Mouse (Mus musculus) myocyte (in vitro differentiated cells): ENCODE results near the gene Tulp3. TPM values are rescaled to one million over a fixed set of nuclear protein-coding genes. Genes with fewer than 3 reads are reported as not detected.

Experiments
- H3K27me3 ChIP-seq: one replicate; pipeline ENCODE4 v1.6.1; 2011; ENCODE audit not compliant: control insufficient read depth, insufficient read depth, insufficient read length
- H3K36me3 ChIP-seq: one replicate; pipeline ENCODE4 v1.6.1; 2011; ENCODE audit not compliant: control insufficient read depth, insufficient read depth
- H3K4me2 ChIP-seq: one replicate; pipeline ENCODE4 v1.6.1; 2011; ENCODE audit warnings: low read depth, control low read depth
- H3K4me3 ChIP-seq: one replicate; pipeline ENCODE4 v1.5.1; 2011; ENCODE audit warnings: mild to moderate bottlenecking, control low read depth, moderate library complexity
- H3K79me2 ChIP-seq: one replicate; pipeline ENCODE4 v1.6.1; 2011; ENCODE audit not compliant: control insufficient read depth, insufficient read depth
- H3ac ChIP-seq: one replicate; pipeline ENCODE4 v1.6.1; 2011; ENCODE audit not compliant: control insufficient read depth, insufficient read length
- CEBPB ChIP-seq: IDR thresholded peaks from 2 replicates; pipeline ENCODE4 v1.6.1; 2011; ENCODE audit warnings: mild to moderate bottlenecking, moderate library complexity; ENCODE audit not compliant: poor library complexity, insufficient read depth, severe bottlenecking
- E2F4 ChIP-seq: IDR thresholded peaks from one replicate; pipeline ENCODE4 v1.6.1; 2011; ENCODE audit warnings: mild to moderate bottlenecking, control low read depth, moderate library complexity; ENCODE audit not compliant: insufficient read depth
- MAX ChIP-seq: IDR thresholded peaks from one replicate; pipeline ENCODE4 v1.6.1; 2011; ENCODE audit warnings: low read depth, mild to moderate bottlenecking, control low read depth
- MYOD1 ChIP-seq, 3 experiments: IDR thresholded peaks; one replicate each; pipeline ENCODE4 v1.6.1; 2011; ENCODE audit warnings: control low read depth in 2 of 3, low read depth in 2 of 3, mild to moderate bottlenecking in 2 of 3, moderate library complexity in 1 of 3; ENCODE audit not compliant: insufficient read length in 2 of 3, control insufficient read depth in 1 of 3
- MYOG ChIP-seq, 3 experiments: IDR thresholded peaks; one replicate each; pipeline ENCODE4 v1.6.1; 2011; ENCODE audit warnings: control low read depth in 2 of 3, low read depth in 2 of 3, mild to moderate bottlenecking in 2 of 3; ENCODE audit not compliant: insufficient read length in 2 of 3, control insufficient read depth in 1 of 3, insufficient read depth in 1 of 3
- POLR2A ChIP-seq: IDR thresholded peaks from one replicate; pipeline ENCODE4 v1.6.1; 2011; ENCODE audit warnings: low read depth, mild to moderate bottlenecking, control low read depth, moderate library complexity; ENCODE audit not compliant: insufficient read length
- POLR2AphosphoS2 ChIP-seq: IDR thresholded peaks from one replicate; pipeline ENCODE4 v1.6.1; 2011; ENCODE audit warnings: low read depth, control low read depth; ENCODE audit not compliant: insufficient read length
- REST ChIP-seq: IDR thresholded peaks from one replicate; pipeline ENCODE4 v1.6.1; 2011; ENCODE audit warnings: mild to moderate bottlenecking, control low read depth, moderate library complexity; ENCODE audit not compliant: insufficient read depth, insufficient read length
- SRF ChIP-seq: IDR thresholded peaks from one replicate; pipeline ENCODE4 v1.6.1; 2011; ENCODE audit warnings: low read depth; ENCODE audit not compliant: control insufficient read depth, insufficient read length
- TCF12 ChIP-seq: IDR thresholded peaks from one replicate; pipeline ENCODE4 v1.6.1; 2011; ENCODE audit warnings: mild to moderate bottlenecking, control low read depth; ENCODE audit not compliant: poor library complexity, insufficient read depth, severe bottlenecking
- TCF3 ChIP-seq: IDR thresholded peaks from one replicate; pipeline ENCODE4 v1.6.1; 2011; ENCODE audit warnings: low read depth, control low read depth; ENCODE audit not compliant: insufficient read length
- USF1 ChIP-seq: IDR thresholded peaks from one replicate; pipeline ENCODE4 v1.6.1; 2011; ENCODE audit warnings: low read depth, mild to moderate bottlenecking, control low read depth, moderate library complexity
- polyA plus RNA-seq: library from polyadenylated mRNA; unstranded; fragments of >200 nt; fragmentation: generic; extraction: Trizol; gene quantifications from one replicate; pipeline ENCODE4 v1.2.1, GENCODE M21; 2012; ENCODE audit warnings: missing spikeins

Tulp3 gene
- polyA plus RNA-seq, 1 experiment: 22.3 TPM

- Histone ChIP-seq H3ac (peak overlapping the region; percentile 42), H3K79me2 (peaks cover 46% of the 10 kb centered on the region), H3K36me3 (peaks cover 3% of the 10 kb centered on the region), H3K4me2 (peak overlapping the region; percentile 89), H3K27me3 (no peaks in the 10 kb centered on the region), H3K4me3 (peak overlapping the region; percentile 74)
- TF ChIP-seq SRF (no peak), USF1 (no peak), POLR2AphosphoS2 (no peak)
Observed at GRCm38 (mm10) chr6:128355201-128355681, 410 bp downstream of the Tulp3 start.

- Histone ChIP-seq H3ac (no peak overlapping the region), H3K4me3 (peak overlapping the region; percentile 74), H3K79me2 (peaks cover 38% of the 10 kb centered on the region), H3K27me3 (no peaks in the 10 kb centered on the region), H3K4me2 (peak overlapping the region; percentile 89), H3K36me3 (peaks cover 3% of the 10 kb centered on the region)
- no peak for TF ChIP-seq E2F4
- no peak for TF ChIP-seq MYOG (IDR thresholded peaks at IDR 0.05; ENCODE audit: control insufficient read depth in 1 of 3, insufficient read depth in 1 of 3, insufficient read length in 2 of 3, low read depth in 2 of 3)
- TF ChIP-seq USF1: no peak
- no peak for TF ChIP-seq CEBPB
- TF ChIP-seq POLR2A: no peak
- TF ChIP-seq TCF3: no peak
Observed at GRCm38 (mm10) chr6:128354140-128354539, 1.5 kb downstream of the Tulp3 start.

- H3K36me3 ChIP-seq: no peaks in the 10 kb centered on the region
- no peak for TF ChIP-seq MYOD1 (IDR thresholded peaks at IDR 0.05; ENCODE audit: control insufficient read depth in 1 of 3, insufficient read length in 2 of 3, low read depth in 2 of 3)
- no peak for TF ChIP-seq TCF3
- TF ChIP-seq USF1: no peak
- no peak for TF ChIP-seq SRF
- TF ChIP-seq CEBPB: no peak
- no peak for TF ChIP-seq MYOG (IDR thresholded peaks at IDR 0.05; ENCODE audit: control insufficient read depth in 1 of 3, insufficient read depth in 1 of 3, insufficient read length in 2 of 3, low read depth in 2 of 3)
- TF ChIP-seq POLR2AphosphoS2: no peak
- no peak for TF ChIP-seq TCF12
- H3K79me2 ChIP-seq: peaks cover 32% of the 10 kb centered on the region
- no peak overlapping the region for H3K4me2 ChIP-seq
- H3K27me3 ChIP-seq: no peaks in the 10 kb centered on the region
- H3K4me3 ChIP-seq: no peak overlapping the region
- no peak overlapping the region for H3ac ChIP-seq
Observed at GRCm38 (mm10) chr6:128349711-128350110, 5.9 kb downstream of the Tulp3 start.

GRCm38 (mm10) chr6:128346782-128347181, 8.9 kb downstream of the Tulp3 start:
- H3K36me3 ChIP-seq: no peaks in the 10 kb centered on the region
- H3K4me2 ChIP-seq: no peak overlapping the region
- no peak overlapping the region for H3ac ChIP-seq
- TF ChIP-seq POLR2A (no peak), USF1 (no peak), MYOD1 (IDR thresholded peaks at IDR 0.05; ENCODE audit: control insufficient read depth in 1 of 3, insufficient read length in 2 of 3, low read depth in 2 of 3) (no peak), MAX (no peak), REST (no peak), E2F4 (no peak), TCF3 (no peak)
- H3K27me3 ChIP-seq: no peaks in the 10 kb centered on the region
- no peak overlapping the region for H3K4me3 ChIP-seq
- H3K79me2 ChIP-seq: peaks cover 8% of the 10 kb centered on the region

GRCm38 (mm10) chr6:128345623-128346022, 10.0 kb downstream of the Tulp3 start:
- Histone ChIP-seq H3K36me3 (no peaks in the 10 kb centered on the region), H3K79me2 (peaks cover 4% of the 10 kb centered on the region), H3K27me3 (no peaks in the 10 kb centered on the region), H3ac (no peak overlapping the region), H3K4me3 (no peak overlapping the region), H3K4me2 (peak overlapping the region; percentile 45)
- TF ChIP-seq MYOD1 (IDR thresholded peaks at IDR 0.05; ENCODE audit: control insufficient read depth in 1 of 3, insufficient read length in 2 of 3, low read depth in 2 of 3): no peak
- TF ChIP-seq REST: no peak
- TF ChIP-seq E2F4: no peak
- TF ChIP-seq SRF: no peak
- peak; percentile 64 for TF ChIP-seq CEBPB
- TF ChIP-seq USF1: no peak
- TF ChIP-seq MAX: no peak
- TF ChIP-seq POLR2AphosphoS2: no peak
- TF ChIP-seq MYOG (IDR thresholded peaks at IDR 0.05; ENCODE audit: control insufficient read depth in 1 of 3, insufficient read depth in 1 of 3, insufficient read length in 2 of 3, low read depth in 2 of 3): no peak

- no peak overlapping the region for H3ac ChIP-seq
- H3K4me3 ChIP-seq: no peak overlapping the region
- H3K36me3 ChIP-seq: peaks cover 4% of the 10 kb centered on the region
- TF ChIP-seq POLR2AphosphoS2 (no peak), TCF3 (no peak)
- H3K27me3 ChIP-seq: no peaks in the 10 kb centered on the region
- H3K4me2 ChIP-seq: no peak overlapping the region
- peaks cover 4% of the 10 kb centered on the region for H3K79me2 ChIP-seq
Observed at GRCm38 (mm10) chr6:128341956-128342723, 13.5 kb downstream of the Tulp3 start.
